Mouse (Mus musculus) heart, embryonic 11.5 days (tissue): ENCODE measurements around the gene Klf16. TPM values are rescaled to one million over a fixed set of nuclear protein-coding genes. Genes with fewer than 3 reads are reported as not detected.

Experiments used
- ATAC-seq: fragments of 200-750 bp; cut with Nextera tagmentation; replicated peaks from 2 replicates; pipeline ENCODE4 v1.8.0; 2017; ENCODE audit warnings: moderate library complexity; ENCODE audit not compliant: insufficient number of reproducible peaks, low FRiP score, low TSS enrichment
- H3K27ac ChIP-seq: fragments of 300-500 bp; sonication (generic); 2 replicates; pipeline ENCODE4 v1.5.1; 2014; ENCODE audit warnings: mild to moderate bottlenecking, low read depth, low read length
- H3K27me3 ChIP-seq: fragments of 300-500 bp; sonication (generic); 2 replicates; pipeline ENCODE4 v1.6.1; 2014; ENCODE audit warnings: mild to moderate bottlenecking, low read length, mixed read lengths; ENCODE audit not compliant: control insufficient read depth, insufficient read depth
- H3K36me3 ChIP-seq: fragments of 300-500 bp; sonication (generic); 2 replicates; pipeline ENCODE4 v1.6.1; 2014; ENCODE audit warnings: mild to moderate bottlenecking, low read length, moderate library complexity, mixed read lengths; ENCODE audit not compliant: control insufficient read depth, insufficient read depth
- H3K4me1 ChIP-seq: fragments of 300-500 bp; sonication (generic); 2 replicates; pipeline ENCODE4 v1.6.1; 2014; ENCODE audit warnings: low read length; ENCODE audit not compliant: control insufficient read depth, insufficient read depth
- H3K4me2 ChIP-seq: fragments of 300-500 bp; sonication (generic); 2 replicates; pipeline ENCODE4 v1.6.1; 2014; ENCODE audit warnings: mild to moderate bottlenecking, moderate library complexity
- H3K4me3 ChIP-seq: fragments of 300-500 bp; sonication (generic); 2 replicates; pipeline ENCODE4 v1.5.1; 2014; ENCODE audit warnings: low read depth, low read length
- H3K9ac ChIP-seq: fragments of 300-500 bp; sonication (generic); 2 replicates; pipeline ENCODE4 v1.6.1; 2014; ENCODE audit warnings: mild to moderate bottlenecking, low read depth, low read length, moderate library complexity
- H3K9me3 ChIP-seq: fragments of 300-500 bp; sonication (generic); replicated peaks from 2 replicates; pipeline ENCODE4 v1.6.1; 2016; ENCODE audit warnings: low read length; ENCODE audit not compliant: control insufficient read depth
- WGBS: fragments of 180-500 bp; shearing (Covaris S2); extraction: QIAGEN DNeasy Blood & Tissue Kit; methylation state at CpG from one replicate; pipeline ENCODE4 v1.1.7; 2014; ENCODE audit not compliant: insufficient replicate concordance; 5-methylcytosine and 5-hydroxymethylcytosine counted together
- polyA plus RNA-seq: library from polyadenylated mRNA; unstranded; fragments of >200 nt; fragmentation: Nextera tagmentation; extraction: Ambion mirVana; gene quantifications from 2 replicates; pipeline ENCODE4 v1.2.1, GENCODE M21; 2014

Klf16 gene
- polyA plus RNA-seq, 1 experiment from 2014 or later, result 5.5 TPM

GRCm38 (mm10) chr10:80573944-80574343, 3.2 kb downstream of the Klf16 start:
- ATAC-seq, result no peak
- 46% methylated on average over 9 of the region's 9 CpGs for WGBS
- H3K36me3 ChIP-seq, result no peaks in the 10 kb centered on the region
- H3K27me3 ChIP-seq, result no peaks in the 10 kb centered on the region
- no peaks in the 10 kb centered on the region for H3K9me3 ChIP-seq
- H3K27ac ChIP-seq, result no peak overlapping the region
- H3K4me1 ChIP-seq, result peaks cover 56% of the 10 kb centered on the region
- H3K9ac ChIP-seq, result peak overlapping the region; percentile 50
- H3K4me3 ChIP-seq, result no peak overlapping the region
- 0 out of 2 replicates have a peak overlapping the region, but pooled peaks have one; percentile 4 for H3K4me2 ChIP-seq

GRCm38 (mm10) chr10:80572477-80572876, 4.6 kb downstream of the Klf16 start:
- no peak overlapping the region for H3K9ac ChIP-seq
- 0 out of 2 replicates have a peak, but pooled peaks cover 5% of the 10 kb centered on the region for H3K36me3 ChIP-seq
- ATAC-seq, result no peak
- H3K4me3 ChIP-seq, result no peak overlapping the region
- H3K27ac ChIP-seq, result no peak overlapping the region
- H3K9me3 ChIP-seq, result no peaks in the 10 kb centered on the region
- no peaks in the 10 kb centered on the region for H3K27me3 ChIP-seq
- H3K4me2 ChIP-seq, result peak overlapping the region; percentile 3; the same call in 1 of the 2 replicates
- 69% methylated on average over 2 of the region's 2 CpGs for WGBS
- H3K4me1 ChIP-seq, result peaks cover 53% of the 10 kb centered on the region

- Histone ChIP-seq H3K9me3 (no peaks in the 10 kb centered on the region), H3K36me3 (0 out of 2 replicates have a peak, but pooled peaks cover 5% of the 10 kb centered on the region), H3K4me2 (peak overlapping the region; percentile 64), H3K27me3 (no peaks in the 10 kb centered on the region), H3K4me1 (peaks cover 53% of the 10 kb centered on the region), H3K27ac (peak overlapping the region; percentile 30; the same call in 1 of the 2 replicates), H3K9ac (peak overlapping the region; percentile 67), H3K4me3 (peak overlapping the region; percentile 20)
- WGBS, result 24% methylated on average over 30 of the region's 30 CpGs
- 0 out of 2 replicates have a peak, but pooled peaks have one; percentile 12 for ATAC-seq
These were observed 6.0 kb downstream of the Klf16 start for GRCm38 (mm10) chr10:80570871-80571836.

GRCm38 (mm10) chr10:80570419-80570818, 6.7 kb downstream of the Klf16 start:
- ATAC-seq, result no peak
- Histone ChIP-seq H3K9me3 (no peaks in the 10 kb centered on the region), H3K36me3 (0 out of 2 replicates have a peak, but pooled peaks cover 5% of the 10 kb centered on the region), H3K4me3 (no peak overlapping the region), H3K27ac (no peak overlapping the region; the same call in 1 of the 2 replicates), H3K4me2 (peak overlapping the region; percentile 64), H3K4me1 (peaks cover 49% of the 10 kb centered on the region), H3K27me3 (no peaks in the 10 kb centered on the region), H3K9ac (no peak overlapping the region)
- 67% methylated on average over 10 of the region's 10 CpGs for WGBS

- no peaks in the 10 kb centered on the region for H3K27me3 ChIP-seq
- ATAC-seq, result peak; percentile 58
- peaks cover 41% of the 10 kb centered on the region for H3K4me1 ChIP-seq
- H3K9ac ChIP-seq, result no peak overlapping the region
- WGBS, result 21% methylated on average over 10 of the region's 10 CpGs
- H3K36me3 ChIP-seq, result 0 out of 2 replicates have a peak, but pooled peaks cover 5% of the 10 kb centered on the region
- H3K27ac ChIP-seq, result no peak overlapping the region; the same call in 1 of the 2 replicates
- H3K4me2 ChIP-seq, result peak overlapping the region; percentile 64
- no peaks in the 10 kb centered on the region for H3K9me3 ChIP-seq
- H3K4me3 ChIP-seq, result no peak overlapping the region
These were observed 7.5 kb downstream of the Klf16 start for GRCm38 (mm10) chr10:80569664-80570066.

- no peak overlapping the region for H3K9ac ChIP-seq
- no peak for ATAC-seq
- H3K4me3 ChIP-seq, result no peak overlapping the region
- no peaks in the 10 kb centered on the region for H3K27me3 ChIP-seq
- no peaks in the 10 kb centered on the region for H3K9me3 ChIP-seq
- H3K36me3 ChIP-seq, result 0 out of 2 replicates have a peak, but pooled peaks cover 5% of the 10 kb centered on the region
- H3K27ac ChIP-seq, result no peak overlapping the region
- no peak overlapping the region for H3K4me2 ChIP-seq
- H3K4me1 ChIP-seq, result peaks cover 35% of the 10 kb centered on the region
- WGBS, result 92% methylated on average over 29 of the region's 29 CpGs
These were observed 8.2 kb downstream of the Klf16 start for GRCm38 (mm10) chr10:80568876-80569275.

GRCm38 (mm10) chr10:80566375-80567092, 10.6 kb downstream of the Klf16 start:
- Histone ChIP-seq H3K36me3 (0 out of 2 replicates have a peak, but pooled peaks cover 5% of the 10 kb centered on the region), H3K9me3 (no peaks in the 10 kb centered on the region), H3K4me3 (no peak overlapping the region), H3K4me2 (no peak overlapping the region), H3K27ac (no peak overlapping the region), H3K4me1 (peaks cover 22% of the 10 kb centered on the region), H3K9ac (no peak overlapping the region), H3K27me3 (no peaks in the 10 kb centered on the region)
- ATAC-seq, result no peak
- 30% methylated on average over 17 of the region's 17 CpGs for WGBS
